Mouse (Mus musculus) ES-E14 (cell line): ENCODE measurements around the gene Zkscan2. TPM values are rescaled to one million over a fixed set of nuclear protein-coding genes. Genes with fewer than 3 reads are reported as not detected.

Experiments
- DNase-seq: peaks from one replicate; pipeline ENCODE4 v3.0.0-alpha.2; 2013; ENCODE audit warnings: low read depth, low spot score
- H3K27ac ChIP-seq: 2 replicates; pipeline ENCODE4 v1.5.1; 2012; ENCODE audit warnings: low read depth, mild to moderate bottlenecking, low read length, moderate library complexity, mixed read lengths; ENCODE audit not compliant: poor library complexity, insufficient read depth, severe bottlenecking
- H3K36me3 ChIP-seq: 2 replicates; pipeline ENCODE4 v1.6.1; 2012; ENCODE audit warnings: mild to moderate bottlenecking, low read length, moderate library complexity, mixed read lengths; ENCODE audit not compliant: control insufficient read depth, poor library complexity, insufficient read depth, severe bottlenecking
- H3K4me1 ChIP-seq, 2 experiments: fragments of 150-350 bp in 1 of 2; sonication (generic) in 1 of 2; 2 replicates each; pipeline ENCODE4 v1.6.1; 2012; ENCODE audit warnings: low read length in 2 of 2, mild to moderate bottlenecking in 1 of 2, mixed read lengths in 1 of 2; ENCODE audit not compliant: control insufficient read depth in 2 of 2, insufficient read depth in 2 of 2, poor library complexity in 1 of 2
- H3K4me3 ChIP-seq, 2 experiments: fragments of 150-350 bp in 1 of 2; sonication (generic) in 1 of 2; 2 replicates each; pipeline ENCODE4 v1.5.1; 2012; ENCODE audit warnings: low read length in 2 of 2, low read depth in 1 of 2, mild to moderate bottlenecking in 1 of 2, mixed read lengths in 1 of 2; ENCODE audit not compliant: insufficient read depth in 1 of 2, poor library complexity in 1 of 2, severe bottlenecking in 1 of 2
- H3K9ac ChIP-seq: 2 replicates; pipeline ENCODE4 v1.6.1; 2012; ENCODE audit warnings: low read depth, mild to moderate bottlenecking, low read length, mixed read lengths; ENCODE audit not compliant: poor library complexity, insufficient read depth, severe bottlenecking
- H3K9me3 ChIP-seq: fragments of 150-350 bp; sonication (generic); 2 replicates; pipeline ENCODE4 v1.6.1; 2012; ENCODE audit warnings: low read depth, mild to moderate bottlenecking, low read length; ENCODE audit not compliant: control insufficient read depth, insufficient read depth
- CHD2 ChIP-seq: IDR thresholded peaks from 2 replicates; pipeline ENCODE4 v1.6.1; 2014; ENCODE audit warnings: mild to moderate bottlenecking, low read depth, low read length, inconsistent platforms
- HCFC1 ChIP-seq: IDR thresholded peaks from 2 replicates; pipeline ENCODE4 v1.6.1; 2012; ENCODE audit warnings: low read length, inconsistent platforms, borderline replicate concordance; ENCODE audit not compliant: insufficient read depth
- MAFK ChIP-seq: IDR thresholded peaks from 2 replicates; pipeline ENCODE4 v1.6.1; 2014; ENCODE audit warnings: mild to moderate bottlenecking, low read depth, low read length, inconsistent platforms; ENCODE audit not compliant: insufficient read depth
- ZC3H11A ChIP-seq: IDR thresholded peaks from 2 replicates; pipeline ENCODE4 v1.6.1; 2012; ENCODE audit warnings: low read depth, mild to moderate bottlenecking, inconsistent platforms, low read length, borderline replicate concordance
- ZNF384 ChIP-seq: IDR thresholded peaks from 2 replicates; pipeline ENCODE4 v1.6.1; 2012; ENCODE audit warnings: low read depth, low read length, inconsistent platforms
- in situ Hi-C, 2 experiments: fragments of 600-800 bp; cut with MboI; formaldehyde crosslinking; loops; one replicate each; pipeline ENCODE4 v1.15.1; 2025; ENCODE audit warnings: low sequenced_read_pairs in 2 of 2, inconsistent platforms in 1 of 2; ENCODE audit not compliant: unreplicated experiment in 2 of 2
- total RNA-seq: library from RNA; depleted of rRNA; stranded (reverse); fragments of 300-350 nt; gene quantifications from 2 replicates; pipeline ENCODE4 v1.2.3, GENCODE M21; 2012

The Zkscan2 gene
- total RNA-seq, 1 experiment: 1.4 TPM

- H3K27ac ChIP-seq: no peak overlapping the region
- no peaks in the 10 kb centered on the region for H3K4me1 ChIP-seq
- no peak for DNase-seq
- no peak overlapping the region for H3K9ac ChIP-seq
- TF ChIP-seq MAFK: no peak
- no peak for TF ChIP-seq CHD2
- no peak for TF ChIP-seq ZC3H11A
- TF ChIP-seq ZNF384: no peak
- H3K4me3 ChIP-seq: no peak overlapping the region
- H3K9me3 ChIP-seq: no peaks in the 10 kb centered on the region
- no peaks in the 10 kb centered on the region for H3K36me3 ChIP-seq
- in situ Hi-C loops: loop anchor here in 1 of 2 experiments (25.0 kb wide), 2 partner anchors 247 to 422 kb away; partner anchors contain the start of gene Slc5a11
These were observed 41.0 kb downstream of the Zkscan2 start for GRCm38 (mm10) chr7:123459247-123459646.

DNA sequence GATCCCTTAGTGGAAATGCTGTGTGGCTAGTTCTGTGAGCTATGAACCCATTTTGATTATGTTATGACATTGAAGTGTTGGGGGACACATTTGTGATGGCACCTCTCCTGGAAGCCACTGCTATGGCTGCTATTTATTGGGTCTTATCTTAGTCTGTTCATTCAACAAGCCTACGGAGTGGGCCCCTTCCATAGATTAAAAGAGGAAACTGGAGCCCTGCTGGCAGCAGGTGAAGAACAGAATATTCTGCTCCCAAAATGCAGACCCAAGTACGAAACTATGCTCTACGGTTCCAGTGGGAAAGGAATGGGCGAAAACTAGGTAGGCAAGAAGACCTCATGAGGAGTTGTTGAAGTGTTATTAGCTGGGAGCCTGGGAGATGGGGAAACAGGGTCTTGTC, 41.9 kb downstream of the Zkscan2 start:
- no peaks in the 10 kb centered on the region for H3K4me1 ChIP-seq
- TF ChIP-seq CHD2 (no peak), HCFC1 (no peak), ZNF384 (no peak), MAFK (no peak), ZC3H11A (no peak)
- H3K27ac ChIP-seq: no peak overlapping the region
- no peak for DNase-seq
- in situ Hi-C loops: loop anchor here in 1 of 2 experiments (25.0 kb wide), 2 partner anchors 246 to 421 kb away; partner anchors contain the start of gene Slc5a11
- H3K36me3 ChIP-seq: no peaks in the 10 kb centered on the region
- no peak overlapping the region for H3K4me3 ChIP-seq
- no peaks in the 10 kb centered on the region for H3K9me3 ChIP-seq
- H3K9ac ChIP-seq: no peak overlapping the region

DNA sequence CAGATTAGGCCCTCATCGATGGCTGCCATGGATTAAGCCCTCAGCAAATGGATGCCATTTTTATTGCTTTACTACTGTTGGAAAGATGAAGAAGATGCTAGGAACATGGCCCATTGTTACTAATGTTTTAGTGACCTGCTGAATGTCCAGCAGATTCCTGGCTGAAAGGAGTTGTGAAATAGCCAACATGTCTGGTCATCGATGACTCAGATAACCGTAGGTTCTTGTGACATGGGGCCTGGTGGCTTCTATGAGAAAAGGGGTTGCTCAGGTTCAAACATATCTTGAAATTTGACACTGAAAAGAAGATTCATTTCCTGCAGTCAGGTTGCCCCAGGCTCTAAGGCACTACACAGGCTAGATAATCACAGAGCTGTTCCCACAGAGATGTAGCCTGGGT, 45.2 kb downstream of the Zkscan2 start:
- DNase-seq: no peak
- no peak overlapping the region for H3K27ac ChIP-seq
- no peak overlapping the region for H3K4me3 ChIP-seq
- H3K9ac ChIP-seq: no peak overlapping the region
- H3K36me3 ChIP-seq: no peaks in the 10 kb centered on the region
- no peaks in the 10 kb centered on the region for H3K9me3 ChIP-seq
- TF ChIP-seq ZNF384 (no peak), MAFK (no peak), HCFC1 (no peak), ZC3H11A (no peak), CHD2 (no peak)
- H3K4me1 ChIP-seq: no peaks in the 10 kb centered on the region
- in situ Hi-C loops: loop anchor here in 1 of 2 experiments (25.0 kb wide), 2 partner anchors 243 to 418 kb away; partner anchors contain the start of gene Slc5a11

DNA sequence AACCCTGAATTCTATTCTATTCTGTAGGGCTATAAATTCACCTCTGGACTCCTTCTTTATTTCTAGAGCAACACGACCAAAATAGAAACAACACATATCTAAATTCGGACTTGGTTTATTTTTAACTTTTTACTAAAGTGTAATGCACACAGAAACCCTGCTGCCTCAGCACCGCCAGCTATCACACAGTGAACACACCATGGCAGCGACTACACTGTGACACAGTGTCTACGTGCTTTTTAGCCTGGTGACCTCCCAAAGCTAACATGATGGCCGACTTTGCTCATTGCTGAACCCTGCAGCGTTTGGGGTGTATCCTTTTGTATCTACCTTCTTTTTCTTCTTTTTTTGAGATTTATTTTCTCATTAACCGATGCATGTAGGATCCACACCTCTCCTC, 47.2 kb downstream of the Zkscan2 start:
- no peak overlapping the region for H3K27ac ChIP-seq

DNA sequence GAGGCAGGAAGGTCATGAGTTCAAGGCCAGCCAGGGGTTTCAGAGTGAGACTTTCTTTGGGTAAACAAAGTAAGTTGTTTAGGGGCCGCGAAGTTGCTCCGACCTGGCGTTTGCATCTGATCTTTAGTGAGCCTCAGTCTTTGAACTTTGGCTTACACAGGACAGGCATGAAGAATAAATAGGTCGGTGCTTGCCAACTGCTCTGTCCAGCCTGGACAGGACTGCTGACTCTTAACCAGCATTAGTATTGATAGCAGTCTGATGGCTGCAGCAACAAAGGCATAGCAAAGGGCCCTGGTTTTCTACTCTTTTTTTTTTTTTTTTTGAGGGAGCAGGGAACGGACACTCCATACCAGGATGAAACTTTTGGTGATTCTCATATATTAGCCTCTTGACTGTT, 47.7 kb downstream of the Zkscan2 start:
- Histone ChIP-seq H3K27ac (no peak overlapping the region), H3K9ac (no peak overlapping the region), H3K4me3 (no peak overlapping the region), H3K9me3 (no peaks in the 10 kb centered on the region), H3K4me1 (no peaks in the 10 kb centered on the region), H3K36me3 (no peaks in the 10 kb centered on the region)
- in situ Hi-C loops: loop anchor here in 1 of 2 experiments (25.0 kb wide), 2 partner anchors 240 to 415 kb away; partner anchors contain the start of gene Slc5a11
- TF ChIP-seq ZNF384: no peak
- no peak for TF ChIP-seq HCFC1
- TF ChIP-seq ZC3H11A: no peak
- TF ChIP-seq CHD2: no peak
- TF ChIP-seq MAFK: no peak
- DNase-seq: no peak

More for the DNA sequence above, 47.2 kb downstream of the Zkscan2 start:
- Histone ChIP-seq H3K4me1 (no peaks in the 10 kb centered on the region), H3K9ac (no peak overlapping the region), H3K36me3 (no peaks in the 10 kb centered on the region), H3K4me3 (no peak overlapping the region), H3K9me3 (no peaks in the 10 kb centered on the region)
- TF ChIP-seq ZNF384: no peak
- DNase-seq: no peak
- in situ Hi-C loops: loop anchor here in 1 of 2 experiments (25.0 kb wide), 2 partner anchors 241 to 416 kb away; partner anchors contain the start of gene Slc5a11
